Mouse (Mus musculus) forebrain, embryonic 16.5 days (tissue): ENCODE measurements around the gene Tsnaxip1. TPM values are rescaled to one million over a fixed set of nuclear protein-coding genes. Genes with fewer than 3 reads are reported as not detected.

ENCODE experiments used
- ATAC-seq: fragments of 200-750 bp; cut with Nextera tagmentation; 2 replicates; pipeline ENCODE4 v1.8.0; 2017; ENCODE audit warnings: mild to moderate bottlenecking, moderate library complexity
- H3K27ac ChIP-seq: fragments of 300-500 bp; sonication (generic); 2 replicates; pipeline ENCODE4 v1.5.1; 2014; ENCODE audit warnings: low read length, control low read depth
- H3K27me3 ChIP-seq: fragments of 300-500 bp; sonication (generic); replicated peaks from 2 replicates; pipeline ENCODE4 v1.6.1; 2014; ENCODE audit warnings: low read length; ENCODE audit not compliant: control insufficient read depth, insufficient read depth
- H3K36me3 ChIP-seq: fragments of 300-500 bp; sonication (generic); 2 replicates; pipeline ENCODE4 v1.6.1; 2014; ENCODE audit not compliant: control insufficient read depth, insufficient read depth
- H3K4me1 ChIP-seq: fragments of 300-500 bp; sonication (generic); replicated peaks from 2 replicates; pipeline ENCODE4 v1.6.1; 2014; ENCODE audit warnings: low read length; ENCODE audit not compliant: control insufficient read depth, insufficient read depth
- H3K4me2 ChIP-seq: fragments of 300-500 bp; sonication (generic); 2 replicates; pipeline ENCODE4 v1.6.1; 2014; ENCODE audit warnings: mild to moderate bottlenecking, low read length, control low read depth
- H3K4me3 ChIP-seq: fragments of 300-500 bp; sonication (generic); replicated peaks from 2 replicates; pipeline ENCODE4 v1.5.1; 2014; ENCODE audit warnings: mild to moderate bottlenecking, low read length, control low read depth
- H3K9ac ChIP-seq: fragments of 300-500 bp; sonication (generic); replicated peaks from 2 replicates; pipeline ENCODE4 v1.6.1; 2014; ENCODE audit warnings: low read depth, low read length, control low read depth
- H3K9me3 ChIP-seq: fragments of 300-500 bp; sonication (generic); 2 replicates; pipeline ENCODE4 v1.6.1; 2016; ENCODE audit warnings: low read length; ENCODE audit not compliant: control insufficient read depth
- WGBS: fragments of 180-500 bp; shearing (Covaris S2); extraction: QIAGEN DNeasy Blood & Tissue Kit; methylation state at CpG from one replicate; pipeline ENCODE4 v1.1.7; 2014; 5-methylcytosine and 5-hydroxymethylcytosine counted together
- polyA plus RNA-seq: library from polyadenylated mRNA; unstranded; fragments of >200 nt; fragmentation: Nextera tagmentation; extraction: Ambion mirVana; gene quantifications from 2 replicates; pipeline ENCODE4 v1.2.1, GENCODE M21; 2015

Gene Tsnaxip1
- polyA plus RNA-seq, 1 experiment from 2014 or later = 0.67 TPM

GRCm38 (mm10) chr8:105798408-105798807 lies 29.1 kb upstream of the Tsnaxip1 start:
- no peaks in the 10 kb centered on the region for H3K36me3 ChIP-seq
- WGBS = 92% methylated on average over 5 of the region's 5 CpGs
- no peak for ATAC-seq
- H3K9ac ChIP-seq = no peak overlapping the region
- H3K4me2 ChIP-seq = no peak overlapping the region
- no peak overlapping the region for H3K4me3 ChIP-seq
- H3K27me3 ChIP-seq = no peaks in the 10 kb centered on the region
- H3K4me1 ChIP-seq = peaks cover 5% of the 10 kb centered on the region
- no peak overlapping the region for H3K27ac ChIP-seq
- no peaks in the 10 kb centered on the region for H3K9me3 ChIP-seq

DNA sequence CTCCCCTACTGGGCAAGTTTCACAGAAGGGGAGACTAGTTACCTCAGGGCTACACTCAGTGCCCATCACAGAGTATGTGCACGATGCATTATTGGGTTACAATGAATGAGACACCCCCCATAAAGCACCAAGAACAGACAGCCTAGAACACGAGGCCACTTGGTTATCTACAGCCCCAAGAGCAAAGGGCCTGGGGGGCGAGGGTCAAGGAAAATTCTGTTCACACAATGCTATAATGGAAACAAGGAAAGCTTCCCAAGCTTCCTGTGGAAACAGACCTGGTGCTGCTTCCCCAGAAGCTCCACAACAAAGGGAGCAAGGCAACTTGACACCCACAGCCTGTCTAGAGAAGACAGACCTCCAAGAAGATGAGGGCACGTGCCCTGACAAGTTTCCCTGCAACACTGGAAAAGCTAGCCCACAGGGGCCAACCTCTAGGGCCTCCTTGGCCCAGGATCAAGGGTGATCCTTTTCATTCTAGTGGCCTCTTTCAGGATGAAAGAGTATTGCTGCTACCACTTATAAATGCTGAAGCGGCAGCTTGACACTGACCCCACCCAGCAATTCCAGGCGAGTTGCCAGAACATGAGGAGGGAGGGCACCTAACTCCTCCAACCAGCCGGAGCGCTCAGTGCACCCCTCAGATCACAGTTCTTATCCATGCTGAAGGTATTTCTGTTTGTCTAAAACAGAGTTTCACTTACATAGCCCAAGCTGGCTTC lies 28.3 kb upstream of the Tsnaxip1 start:
- Histone ChIP-seq H3K36me3 (no peaks in the 10 kb centered on the region), H3K4me3 (no peak overlapping the region), H3K4me2 (no peak overlapping the region), H3K27ac (no peak overlapping the region), H3K9ac (no peak overlapping the region), H3K27me3 (no peaks in the 10 kb centered on the region), H3K4me1 (peaks cover 5% of the 10 kb centered on the region), H3K9me3 (no peaks in the 10 kb centered on the region)
- 42% methylated on average over 8 of the region's 8 CpGs for WGBS
- ATAC-seq = peak; percentile 55; the same call in 1 of the 2 replicates

- 90% methylated on average over 6 of the region's 6 CpGs for WGBS
- H3K27ac ChIP-seq = no peak overlapping the region
Measured at GRCm38 (mm10) chr8:105801153-105801904, 26.2 kb upstream of the Tsnaxip1 start.

GRCm38 (mm10) chr8:105804797-105805196 lies 22.7 kb upstream of the Tsnaxip1 start:
- 92% methylated on average over 7 of the region's 7 CpGs for WGBS
- Histone ChIP-seq H3K9me3 (no peaks in the 10 kb centered on the region), H3K27ac (no peak overlapping the region), H3K4me1 (no peaks in the 10 kb centered on the region), H3K9ac (no peak overlapping the region), H3K36me3 (peaks cover 4% of the 10 kb centered on the region), H3K27me3 (no peaks in the 10 kb centered on the region), H3K4me2 (no peak overlapping the region), H3K4me3 (no peak overlapping the region)
- ATAC-seq = no peak

More at GRCm38 (mm10) chr8:105801153-105801904, 26.2 kb upstream of the Tsnaxip1 start:
- Histone ChIP-seq H3K27me3 (no peaks in the 10 kb centered on the region), H3K9me3 (no peaks in the 10 kb centered on the region), H3K4me3 (no peak overlapping the region), H3K36me3 (peaks cover 4% of the 10 kb centered on the region), H3K4me2 (no peak overlapping the region), H3K9ac (no peak overlapping the region), H3K4me1 (peaks cover 5% of the 10 kb centered on the region)
- no peak for ATAC-seq

DNA sequence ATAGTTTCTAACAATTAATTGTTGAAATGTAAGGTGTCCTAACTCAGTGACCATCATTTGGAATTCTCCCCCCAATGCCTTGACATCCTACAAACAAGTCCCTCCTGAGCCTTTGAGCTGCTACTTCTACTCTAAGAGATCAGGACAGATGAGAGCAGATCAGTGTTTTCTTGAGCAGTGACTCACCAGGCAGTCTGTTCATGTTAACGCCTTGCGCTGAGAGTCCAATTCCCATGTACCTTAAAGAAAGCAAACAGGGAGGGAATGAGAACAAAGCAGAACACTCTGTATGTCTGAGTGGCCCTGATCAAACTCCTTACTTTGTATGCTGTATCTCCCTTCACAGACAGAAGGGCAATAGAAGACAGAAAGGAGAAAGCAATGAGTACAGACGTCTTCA lies 22.2 kb upstream of the Tsnaxip1 start:
- 74% methylated on average over 3 of the region's 3 CpGs for WGBS
- Histone ChIP-seq H3K4me3 (no peak overlapping the region), H3K27me3 (no peaks in the 10 kb centered on the region), H3K4me1 (no peaks in the 10 kb centered on the region), H3K4me2 (no peak overlapping the region), H3K9me3 (no peaks in the 10 kb centered on the region), H3K27ac (no peak overlapping the region), H3K9ac (no peak overlapping the region), H3K36me3 (peaks cover 4% of the 10 kb centered on the region)
- ATAC-seq = no peak

DNA sequence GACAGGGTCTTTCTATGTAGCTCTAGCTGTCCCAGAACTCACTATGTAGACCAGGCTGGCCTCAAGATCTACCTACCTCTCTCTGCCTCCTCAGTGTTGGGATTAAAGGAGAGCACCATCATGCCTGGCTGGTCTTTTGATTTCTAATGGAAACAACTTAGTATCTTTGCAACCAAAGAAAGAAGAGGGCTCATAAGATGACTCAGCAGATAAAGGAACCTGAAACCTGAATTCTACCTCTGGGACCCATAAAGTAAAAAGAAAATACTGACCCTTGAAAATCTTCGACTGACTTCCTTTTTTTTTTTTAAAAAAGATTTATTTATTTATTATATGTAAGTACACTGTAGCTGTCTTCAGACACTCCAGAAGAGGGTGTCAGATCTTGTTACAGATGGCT lies 21.6 kb upstream of the Tsnaxip1 start:
- Histone ChIP-seq H3K9me3 (no peaks in the 10 kb centered on the region), H3K4me3 (no peak overlapping the region), H3K27me3 (no peaks in the 10 kb centered on the region), H3K36me3 (peaks cover 4% of the 10 kb centered on the region), H3K27ac (no peak overlapping the region), H3K9ac (no peak overlapping the region), H3K4me1 (no peaks in the 10 kb centered on the region), H3K4me2 (no peak overlapping the region)
- WGBS = 95% methylated on average over 1 of the region's 1 CpGs
- no peak for ATAC-seq

DNA sequence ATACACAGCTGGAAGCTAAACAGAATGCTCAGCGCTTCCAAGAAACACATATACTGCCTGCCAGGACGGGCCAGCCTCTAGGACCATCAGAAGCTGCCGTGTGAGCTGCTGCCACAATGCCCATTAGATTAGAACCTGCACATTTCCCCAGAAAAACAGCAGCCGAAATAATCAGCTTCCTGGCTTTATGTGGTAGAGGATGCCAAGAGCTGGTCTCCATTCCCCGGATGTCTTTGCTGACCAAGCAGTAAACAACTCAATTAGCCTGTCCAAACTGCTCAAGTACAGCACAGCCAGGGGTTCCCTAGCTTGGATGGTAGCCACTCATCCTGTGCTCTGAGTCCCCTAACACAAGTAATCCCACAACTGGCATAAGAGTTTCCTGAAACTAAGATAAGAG lies 19.8 kb upstream of the Tsnaxip1 start:
- Histone ChIP-seq H3K27ac (no peak overlapping the region), H3K4me1 (no peaks in the 10 kb centered on the region), H3K9ac (no peak overlapping the region), H3K36me3 (peaks cover 4% of the 10 kb centered on the region), H3K27me3 (no peaks in the 10 kb centered on the region), H3K9me3 (no peaks in the 10 kb centered on the region), H3K4me2 (no peak overlapping the region), H3K4me3 (no peak overlapping the region)
- WGBS = 83% methylated on average over 5 of the region's 5 CpGs
- no peak for ATAC-seq

- H3K27ac ChIP-seq = no peak overlapping the region
- H3K36me3 ChIP-seq = peaks cover 4% of the 10 kb centered on the region
- H3K4me3 ChIP-seq = no peak overlapping the region
- H3K4me2 ChIP-seq = no peak overlapping the region
- no peaks in the 10 kb centered on the region for H3K27me3 ChIP-seq
- H3K4me1 ChIP-seq = no peaks in the 10 kb centered on the region
- H3K9me3 ChIP-seq = no peaks in the 10 kb centered on the region
- WGBS = 94% methylated on average over 2 of the region's 2 CpGs
- no peak overlapping the region for H3K9ac ChIP-seq
- no peak for ATAC-seq
Measured at GRCm38 (mm10) chr8:105808480-105808879, 19.1 kb upstream of the Tsnaxip1 start.

- WGBS = 93% methylated on average over 6 of the region's 6 CpGs
- no peaks in the 10 kb centered on the region for H3K9me3 ChIP-seq
- no peak overlapping the region for H3K27ac ChIP-seq
- H3K36me3 ChIP-seq = no peaks in the 10 kb centered on the region; the same call in 1 of the 2 replicates
- no peak overlapping the region for H3K9ac ChIP-seq
- no peak overlapping the region for H3K4me2 ChIP-seq
- H3K4me1 ChIP-seq = no peaks in the 10 kb centered on the region
- H3K4me3 ChIP-seq = no peak overlapping the region
- no peaks in the 10 kb centered on the region for H3K27me3 ChIP-seq
- ATAC-seq = no peak
Measured at GRCm38 (mm10) chr8:105810245-105810786, 17.2 kb upstream of the Tsnaxip1 start.
